Mouse (Mus musculus): Measurements from ENCODE around the gene Mrln. TPM values are rescaled to one million over a fixed set of nuclear protein-coding genes. Genes with fewer than 3 reads are reported as not detected.
A peak's percentile ranks its signal among the peaks of the same experiment; 100 is the strongest.
"Not testable (repeated sequence)": the region's sequence is repeated elsewhere in the genome, so short reads cannot be mapped to it uniquely, and the experiment has no call there.

Mrln gene
- total RNA-seq, 2 experiments from 2014 or later = 0.91 to 0.92 TPM

- intact Hi-C loops (cut with DNase I) = loop anchor here (5.0 to 10.0 kb wide), 2 partner anchors 168 to 375 kb away; no protein-coding TSS in a partner anchor
- DNase-seq = no peak
These were observed 14.6 kb upstream of the Mrln start for GRCm38 (mm10) chr10:70189864-70190263.

- intact Hi-C loops (cut with DNase I) = loop anchor here (5.0 to 10.0 kb wide), 2 partner anchors 172 to 371 kb away; no protein-coding TSS in a partner anchor
- DNase-seq = no peak
These were observed 10.2 kb upstream of the Mrln start for GRCm38 (mm10) chr10:70194283-70194682.

- intact Hi-C loops (cut with DNase I) = loop anchor here (1.0 to 10.0 kb wide), 2 partner anchors 101 to 370 kb away; no protein-coding TSS in a partner anchor
These were observed 9.2 kb upstream of the Mrln start for GRCm38 (mm10) chr10:70195279-70195678.

GRCm38 (mm10) chr10:70195786-70196185 is 8.7 kb upstream of the Mrln start:
- DNase-seq = peak in 1 of 2 experiments; percentile 47
- intact Hi-C loops (cut with DNase I) = loop anchor here (1.0 to 10.0 kb wide), 2 partner anchors 101 to 369 kb away; no protein-coding TSS in a partner anchor

More at GRCm38 (mm10) chr10:70195279-70195678, 9.2 kb upstream of the Mrln start:
- DNase-seq = no peak

- peak in 1 of 2 experiments; percentile 27 for DNase-seq
- intact Hi-C loops (cut with DNase I) = loop anchor here (10.0 kb wide), 1 partner anchor 368 kb away; no protein-coding TSS in a partner anchor
These were observed 7.8 kb upstream of the Mrln start for GRCm38 (mm10) chr10:70196666-70197065.

- intact Hi-C loops (cut with DNase I) = loop anchor here (10.0 kb wide), 1 partner anchor 367 kb away; no protein-coding TSS in a partner anchor
- DNase-seq = no peak
These were observed 6.9 kb upstream of the Mrln start for GRCm38 (mm10) chr10:70197601-70198000.

GRCm38 (mm10) chr10:70198012-70198411 is 6.5 kb upstream of the Mrln start:
- no peak for DNase-seq
- intact Hi-C loops (cut with DNase I) = loop anchor here (10.0 kb wide), 1 partner anchor 367 kb away; no protein-coding TSS in a partner anchor

- no peak for DNase-seq
- intact Hi-C loops (cut with DNase I) = loop anchor here (10.0 kb wide), 1 partner anchor 366 kb away; no protein-coding TSS in a partner anchor
These were observed 5.5 kb upstream of the Mrln start for GRCm38 (mm10) chr10:70198951-70199463.

GRCm38 (mm10) chr10:70199466-70200210 is 4.8 kb upstream of the Mrln start:
- intact Hi-C loops (cut with DNase I) = loop anchor here (10.0 kb wide), 1 partner anchor 365 kb away; no protein-coding TSS in a partner anchor

GRCm38 (mm10) chr10:70200889-70201500 is 3.5 kb upstream of the Mrln start:
- intact Hi-C loops (cut with DNase I) = no loop called here
- no peak for DNase-seq

More at GRCm38 (mm10) chr10:70199466-70200210, 4.8 kb upstream of the Mrln start:
- no peak for DNase-seq

GRCm38 (mm10) chr10:70211281-70211680 is 6.8 kb downstream of the Mrln start:
- DNase-seq = no peak
- intact Hi-C loops (cut with DNase I) = no loop called here

- DNase-seq = no peak
- intact Hi-C loops (cut with DNase I) = no loop called here
These were observed 16.5 kb downstream of the Mrln start for GRCm38 (mm10) chr10:70220971-70221370.

GRCm38 (mm10) chr10:70222231-70222630 is 17.8 kb downstream of the Mrln start:
- intact Hi-C loops (cut with DNase I); DNase-seq: not testable (repeated sequence)

GRCm38 (mm10) chr10:70224571-70224970 is 20.1 kb downstream of the Mrln start:
- DNase-seq = no peak
- intact Hi-C loops (cut with DNase I) = no loop called here

GRCm38 (mm10) chr10:70225760-70226159 is 21.3 kb downstream of the Mrln start:
- intact Hi-C loops (cut with DNase I) = no loop called here
- DNase-seq = peak; percentile 19 to 34

- intact Hi-C loops (cut with DNase I) = no loop called here
- DNase-seq = no peak
These were observed 22.1 kb downstream of the Mrln start for GRCm38 (mm10) chr10:70226608-70227007.

- DNase-seq = peak; percentile 59
- intact Hi-C loops (cut with DNase I) = no loop called here
These were observed 25.9 kb downstream of the Mrln start for GRCm38 (mm10) chr10:70230352-70230751.

GRCm38 (mm10) chr10:70237936-70238335 is 33.5 kb downstream of the Mrln start:
- no peak for DNase-seq
- intact Hi-C loops (cut with DNase I) = no loop called here

GRCm38 (mm10) chr10:70242751-70243444 is 38.4 kb downstream of the Mrln start:
- DNase-seq = no peak
- intact Hi-C loops (cut with DNase I) = loop anchor here (5.0 kb wide), 1 partner anchor 54 kb away; no protein-coding TSS in a partner anchor

GRCm38 (mm10) chr10:70244921-70245558 is 40.6 kb downstream of the Mrln start, which contains the start of gene Slc16a9:
Slc16a9 (plus strand) TSS chr10:70245100.
- intact Hi-C loops (cut with DNase I) = loop anchor here (5.0 kb wide), 1 partner anchor 52 kb away; no protein-coding TSS in a partner anchor
- DNase-seq = peak; percentile 71 to 81
